Mouse (Mus musculus): ENCODE measurements around the gene Fam209. TPM values are rescaled to one million over a fixed set of nuclear protein-coding genes. Genes with fewer than 3 reads are reported as not detected.

Gene Fam209
- 0.72 TPM in 1 of 2 replicates, not detected in the other for polyA plus RNA-seq (2011; ENCODE audit: insufficient read length, low read depth, missing spikeins)

DNA sequence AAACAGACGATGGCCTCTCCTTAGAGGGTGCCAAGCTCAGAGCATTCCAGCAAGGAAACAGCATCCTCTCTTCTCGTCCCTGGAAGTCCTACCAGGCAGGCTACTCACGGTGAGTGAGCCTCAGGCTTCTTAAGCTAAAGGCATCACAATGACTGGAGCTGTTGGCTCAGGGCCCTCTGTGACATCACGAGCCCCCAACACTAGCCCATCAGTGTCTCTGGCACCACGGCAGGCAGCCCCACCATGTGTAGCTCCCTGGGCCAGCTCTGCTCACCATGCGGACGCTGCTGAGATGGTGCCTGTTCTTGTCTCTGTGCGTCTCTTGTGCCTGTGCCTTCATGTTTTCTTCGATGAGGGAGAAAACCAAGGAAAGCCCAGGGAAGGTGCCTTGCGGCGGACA is at the start of gene Fam209:
Gene Fam209 (plus strand): TSS at position 203 of the 400 bp plus-strand sequence.
- H3K4me3 ChIP-seq (ENCODE audit: insufficient read depth, low read length), result no peak within 1 kb of the TSS

DNA sequence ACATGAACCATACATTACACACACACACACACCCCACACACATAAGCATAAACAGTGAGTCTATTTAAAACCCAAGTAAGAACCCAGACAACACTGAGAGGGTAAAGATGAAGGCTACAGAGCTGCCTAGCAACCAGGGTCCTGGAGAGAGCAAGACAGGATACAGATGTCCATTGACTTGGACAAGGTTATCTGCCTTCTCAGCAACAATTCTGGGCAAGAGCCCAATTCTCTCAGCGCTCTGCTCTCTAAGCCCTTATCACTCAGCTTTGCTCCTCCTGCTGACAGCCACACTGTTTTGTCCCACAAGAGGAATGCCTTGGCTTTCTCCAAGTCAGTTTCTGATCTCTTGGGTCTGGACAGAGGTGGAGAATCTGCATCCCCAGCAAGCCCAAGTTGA is 41.7 kb upstream of the Fam209 start:
- H3K27ac ChIP-seq (ENCODE audit: insufficient read depth, low read length), result no peak overlapping the region
- TF ChIP-seq POLR2A (IDR thresholded peaks at IDR 0.05; ENCODE audit: low read depth, low read length), result no peak
- no peak for TF ChIP-seq CTCF (IDR thresholded peaks at IDR 0.05; ENCODE audit: borderline replicate concordance, insufficient read depth, low read length)
- H3K4me1 ChIP-seq (ENCODE audit: control insufficient read depth, insufficient read depth, low read length), result no peaks in the 10 kb centered on the region
- H3K4me3 ChIP-seq (ENCODE audit: insufficient read depth, low read length), result no peak overlapping the region

More for the DNA sequence above, at the start of gene Fam209:
- Histone ChIP-seq H3K27ac (ENCODE audit: insufficient read depth, low read length) (no peak within 1 kb of the TSS), H3K4me1 (ENCODE audit: control insufficient read depth, insufficient read depth, low read length) (0 out of 2 replicates have a peak, but pooled peaks cover 2% of the 10 kb centered on the region)
- TF ChIP-seq POLR2A (IDR thresholded peaks at IDR 0.05; ENCODE audit: low read depth, low read length) (no peak), CTCF (IDR thresholded peaks at IDR 0.05; ENCODE audit: borderline replicate concordance, insufficient read depth, low read length) (no peak)

DNA sequence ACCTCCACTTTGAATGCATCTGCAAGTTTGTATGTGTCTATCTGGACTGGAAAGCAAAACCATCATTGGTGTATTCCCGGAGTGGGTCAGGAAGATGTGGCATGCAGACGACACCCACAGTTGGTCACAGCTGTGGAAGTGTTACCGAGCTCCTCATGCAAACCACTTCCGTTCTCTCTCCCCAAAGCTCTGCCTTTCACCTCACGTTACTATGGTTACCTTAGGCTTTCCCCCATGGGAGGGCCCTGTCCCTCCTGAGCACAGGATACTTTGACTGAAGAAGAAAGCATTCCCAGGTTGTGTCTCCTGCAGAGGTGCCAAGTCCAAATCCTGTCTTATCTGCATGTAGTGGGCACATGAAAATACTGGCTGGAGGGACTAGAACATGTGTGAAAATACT is 38.6 kb upstream of the Fam209 start:
- H3K4me3 ChIP-seq (ENCODE audit: insufficient read depth, low read length), result no peak overlapping the region
- TF ChIP-seq CTCF (IDR thresholded peaks at IDR 0.05; ENCODE audit: borderline replicate concordance, insufficient read depth, low read length), result no peak
- no peak for TF ChIP-seq POLR2A (IDR thresholded peaks at IDR 0.05; ENCODE audit: low read depth, low read length)
- H3K4me1 ChIP-seq (ENCODE audit: control insufficient read depth, insufficient read depth, low read length), result no peaks in the 10 kb centered on the region
- H3K27ac ChIP-seq (ENCODE audit: insufficient read depth, low read length), result no peak overlapping the region

DNA sequence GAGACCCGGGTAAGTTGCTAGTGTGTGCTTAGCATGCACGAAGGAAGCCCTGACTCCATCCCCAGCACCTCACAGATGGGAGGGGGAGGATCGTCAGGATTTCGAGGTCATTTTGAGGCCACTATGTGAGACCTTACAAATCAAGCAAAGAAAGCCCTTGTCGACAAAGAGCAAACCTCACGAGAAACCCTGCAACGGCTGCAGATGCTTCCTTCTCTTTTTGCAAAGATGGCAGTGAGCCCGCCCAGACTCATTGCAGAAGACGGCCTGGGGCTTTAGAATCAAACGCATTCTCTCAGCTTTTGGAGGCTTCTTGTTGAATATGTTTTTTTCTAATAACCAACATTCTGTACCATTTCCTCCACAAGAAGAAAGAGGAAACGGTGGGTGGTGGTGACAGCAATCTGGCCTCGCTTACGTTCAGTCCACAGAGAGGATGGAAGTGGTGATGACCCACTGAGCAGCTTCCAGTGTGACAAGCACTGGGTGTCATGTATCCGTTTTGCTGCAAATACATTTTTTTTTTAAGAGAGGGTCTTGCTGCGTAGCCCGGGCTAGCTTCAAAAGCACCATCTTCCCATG is 34.9 kb upstream of the Fam209 start:
- Histone ChIP-seq H3K4me1 (ENCODE audit: control insufficient read depth, insufficient read depth, low read length) (peaks cover 5% of the 10 kb centered on the region), H3K27ac (ENCODE audit: insufficient read depth, low read length) (no peak overlapping the region), H3K4me3 (ENCODE audit: insufficient read depth, low read length) (no peak overlapping the region)
- TF ChIP-seq CTCF (IDR thresholded peaks at IDR 0.05; ENCODE audit: borderline replicate concordance, insufficient read depth, low read length) (no peak), POLR2A (IDR thresholded peaks at IDR 0.05; ENCODE audit: low read depth, low read length) (no peak)

- H3K4me1 ChIP-seq (ENCODE audit: control insufficient read depth, insufficient read depth, low read length), result peaks cover 5% of the 10 kb centered on the region
- peak; percentile 87 for TF ChIP-seq POLR2A (IDR thresholded peaks at IDR 0.05; ENCODE audit: low read depth, low read length)
- TF ChIP-seq CTCF (IDR thresholded peaks at IDR 0.05; ENCODE audit: borderline replicate concordance, insufficient read depth, low read length), result no peak
- H3K4me3 ChIP-seq (ENCODE audit: insufficient read depth, low read length), result peak within 1 kb of the TSS; percentile 94
- H3K27ac ChIP-seq (ENCODE audit: insufficient read depth, low read length), result peak within 1 kb of the TSS; percentile 66
Observed at GRCm38 (mm10) chr2:172439843-172440639, 32.3 kb upstream of the Fam209 start, which contains the start of gene Rtf2. Rtf2 (plus strand) TSS chr2:172440556.

DNA sequence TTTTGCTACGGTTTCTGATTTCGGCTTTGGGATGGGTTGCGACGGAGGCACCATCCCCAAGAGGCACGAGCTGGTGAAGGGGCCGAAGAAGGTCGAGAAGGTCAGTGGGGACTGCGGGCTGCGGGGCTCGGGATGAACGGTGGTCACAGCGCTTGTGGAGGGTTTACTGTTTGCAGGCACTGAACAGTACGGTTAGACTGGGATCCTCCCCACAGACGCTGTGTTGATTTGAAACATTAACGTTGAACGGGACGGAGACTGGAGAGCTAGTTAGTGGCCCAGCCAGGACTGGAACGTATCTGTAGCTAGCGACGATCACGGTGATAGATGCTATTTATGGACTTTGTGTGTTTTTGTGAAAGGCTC is 31.7 kb upstream of the Fam209 start:
- no peak for TF ChIP-seq CTCF (IDR thresholded peaks at IDR 0.05; ENCODE audit: borderline replicate concordance, insufficient read depth, low read length)
- TF ChIP-seq POLR2A (IDR thresholded peaks at IDR 0.05; ENCODE audit: low read depth, low read length), result no peak
- Histone ChIP-seq H3K4me1 (ENCODE audit: control insufficient read depth, insufficient read depth, low read length) (peaks cover 5% of the 10 kb centered on the region), H3K27ac (ENCODE audit: insufficient read depth, low read length) (no peak overlapping the region), H3K4me3 (ENCODE audit: insufficient read depth, low read length) (peak overlapping the region; percentile 94)

- peaks cover 5% of the 10 kb centered on the region for H3K4me1 ChIP-seq (ENCODE audit: control insufficient read depth, insufficient read depth, low read length)
Observed at GRCm38 (mm10) chr2:172441176-172441575, 31.1 kb upstream of the Fam209 start.

GRCm38 (mm10) chr2:172445617-172446016 is 26.7 kb upstream of the Fam209 start:
- H3K4me1 ChIP-seq (ENCODE audit: control insufficient read depth, insufficient read depth, low read length), result peaks cover 2% of the 10 kb centered on the region
- no peak overlapping the region for H3K4me3 ChIP-seq (ENCODE audit: insufficient read depth, low read length)
- no peak overlapping the region for H3K27ac ChIP-seq (ENCODE audit: insufficient read depth, low read length)
- TF ChIP-seq POLR2A (IDR thresholded peaks at IDR 0.05; ENCODE audit: low read depth, low read length) (no peak), CTCF (IDR thresholded peaks at IDR 0.05; ENCODE audit: borderline replicate concordance, insufficient read depth, low read length) (no peak)

More at GRCm38 (mm10) chr2:172441176-172441575, 31.1 kb upstream of the Fam209 start:
- Histone ChIP-seq H3K4me3 (ENCODE audit: insufficient read depth, low read length) (peak overlapping the region; percentile 94), H3K27ac (ENCODE audit: insufficient read depth, low read length) (no peak overlapping the region)
- TF ChIP-seq CTCF (IDR thresholded peaks at IDR 0.05; ENCODE audit: borderline replicate concordance, insufficient read depth, low read length), result no peak
- no peak for TF ChIP-seq POLR2A (IDR thresholded peaks at IDR 0.05; ENCODE audit: low read depth, low read length)

- Histone ChIP-seq H3K4me3 (ENCODE audit: insufficient read depth, low read length) (no peak overlapping the region), H3K27ac (ENCODE audit: insufficient read depth, low read length) (no peak overlapping the region), H3K4me1 (ENCODE audit: control insufficient read depth, insufficient read depth, low read length) (no peaks in the 10 kb centered on the region)
- no peak for TF ChIP-seq POLR2A (IDR thresholded peaks at IDR 0.05; ENCODE audit: low read depth, low read length)
- peak; percentile 61; the same call in 1 of the 2 replicates for TF ChIP-seq CTCF (IDR thresholded peaks at IDR 0.05; ENCODE audit: borderline replicate concordance, insufficient read depth, low read length)
Observed at GRCm38 (mm10) chr2:172447317-172447716, 25.0 kb upstream of the Fam209 start.

- H3K4me3 ChIP-seq (ENCODE audit: insufficient read depth, low read length), result no peak overlapping the region
- H3K27ac ChIP-seq (ENCODE audit: insufficient read depth, low read length), result no peak overlapping the region
- TF ChIP-seq CTCF (IDR thresholded peaks at IDR 0.05; ENCODE audit: borderline replicate concordance, insufficient read depth, low read length) (no peak), POLR2A (IDR thresholded peaks at IDR 0.05; ENCODE audit: low read depth, low read length) (no peak)
- no peaks in the 10 kb centered on the region for H3K4me1 ChIP-seq (ENCODE audit: control insufficient read depth, insufficient read depth, low read length)
Observed at GRCm38 (mm10) chr2:172448329-172448728, 24.0 kb upstream of the Fam209 start.

Measured in embryonic fibroblast, embryonic 13.5 days (primary cell).